Mouse (Mus musculus) stomach, postnatal 0 days (tissue): Measurements from ENCODE around the gene Bckdhb. TPM values are rescaled to one million over a fixed set of nuclear protein-coding genes. Genes with fewer than 3 reads are reported as not detected.
"Not testable (repeated sequence)": the region's sequence is repeated elsewhere in the genome, so short reads cannot be mapped to it uniquely, and the experiment has no call there.

Source experiments
- ATAC-seq: fragments of 200-750 bp; cut with Nextera tagmentation; 2 replicates; pipeline ENCODE4 v1.8.0; 2017; ENCODE audit not compliant: low FRiP score, low TSS enrichment
- DNase-seq: peaks from one replicate; pipeline ENCODE4 v3.0.0-alpha.2; 2016; ENCODE audit warnings: low spot score
- H3K27ac ChIP-seq: fragments of 300-500 bp; sonication (generic); replicated peaks from 2 replicates; pipeline ENCODE4 v1.5.1; 2014; ENCODE audit warnings: mild to moderate bottlenecking, control low read depth
- H3K27me3 ChIP-seq: fragments of 300-500 bp; sonication (generic); 2 replicates; pipeline ENCODE4 v1.6.1; 2014; ENCODE audit warnings: low read length; ENCODE audit not compliant: control insufficient read depth, insufficient read depth
- H3K36me3 ChIP-seq: fragments of 300-500 bp; sonication (generic); 2 replicates; pipeline ENCODE4 v1.6.1; 2014; ENCODE audit warnings: low read length, mixed read lengths; ENCODE audit not compliant: control insufficient read depth, insufficient read depth
- H3K4me1 ChIP-seq: fragments of 300-500 bp; sonication (generic); replicated peaks from 2 replicates; pipeline ENCODE4 v1.6.1; 2014; ENCODE audit warnings: antibody characterized with exemption; ENCODE audit not compliant: control insufficient read depth, insufficient read depth
- H3K4me2 ChIP-seq: fragments of 300-500 bp; sonication (generic); replicated peaks from 2 replicates; pipeline ENCODE4 v1.6.1; 2014; ENCODE audit warnings: low read depth, mild to moderate bottlenecking, control low read depth, moderate library complexity
- H3K4me3 ChIP-seq: fragments of 300-500 bp; sonication (generic); 2 replicates; pipeline ENCODE4 v1.5.1; 2014; ENCODE audit warnings: low read depth, low read length, control low read depth
- H3K9ac ChIP-seq: fragments of 300-500 bp; sonication (generic); 2 replicates; pipeline ENCODE4 v1.6.1; 2014; ENCODE audit warnings: mild to moderate bottlenecking, low read length, control low read depth, mixed read lengths
- H3K9me3 ChIP-seq: fragments of 300-500 bp; sonication (generic); 2 replicates; pipeline ENCODE4 v1.6.1; 2016; ENCODE audit warnings: low read length; ENCODE audit not compliant: control insufficient read depth
- CTCF ChIP-seq: IDR thresholded peaks from 2 replicates; pipeline ENCODE4 v1.5.1; 2016; ENCODE audit warnings: antibody characterized with exemption, low read depth, mild to moderate bottlenecking, moderate library complexity
- EP300 ChIP-seq: optimal IDR thresholded peaks from 2 replicates; pipeline ENCODE3; 2016; ENCODE audit warnings: antibody characterized with exemption
- WGBS: fragments of 180-500 bp; shearing (Covaris S2); extraction: QIAGEN DNeasy Blood & Tissue Kit; methylation state at CpG from one replicate; pipeline ENCODE4 v1.1.7; 2014; 5-methylcytosine and 5-hydroxymethylcytosine counted together
- polyA plus RNA-seq: library from polyadenylated mRNA; unstranded; fragments of >200 nt; fragmentation: Nextera tagmentation; extraction: Ambion mirVana; gene quantifications from 2 replicates; pipeline ENCODE4 v1.2.1, GENCODE M21; 2015

Gene Bckdhb
- polyA plus RNA-seq, 1 experiment from 2014 or later = 25.2 TPM

GRCm38 (mm10) chr9:83924356-83924755 lies 589 bp upstream of the Bckdhb start:
- 85% methylated on average over 5 of the region's 5 CpGs for WGBS
- no peak overlapping the region for H3K9ac ChIP-seq

GRCm38 (mm10) chr9:83925688-83926041 lies 720 bp downstream of the Bckdhb start:
- Histone ChIP-seq H3K36me3 (no peaks in the 10 kb centered on the region), H3K9ac (peak overlapping the region; percentile 65), H3K27ac (no peak overlapping the region), H3K4me3 (peak overlapping the region; percentile 69), H3K4me2 (peak overlapping the region; percentile 82), H3K9me3 (no peaks in the 10 kb centered on the region), H3K4me1 (peaks cover 2% of the 10 kb centered on the region; the same call in 1 of the 2 replicates), H3K27me3 (no peaks in the 10 kb centered on the region)
- TF ChIP-seq EP300 (no peak), CTCF (no peak)
- 54% methylated on average over 4 of the region's 4 CpGs for WGBS
- DNase-seq (no peak), ATAC-seq (no peak)

More at GRCm38 (mm10) chr9:83924356-83924755, 589 bp upstream of the Bckdhb start:
- peaks cover 2% of the 10 kb centered on the region; the same call in 1 of the 2 replicates for H3K4me1 ChIP-seq
- H3K4me3 ChIP-seq = peak overlapping the region; percentile 69
- ATAC-seq (no peak), DNase-seq (no peak)
- TF ChIP-seq CTCF = no peak
- TF ChIP-seq EP300 = no peak
- H3K27me3 ChIP-seq = no peaks in the 10 kb centered on the region
- H3K9me3 ChIP-seq = no peaks in the 10 kb centered on the region
- H3K4me2 ChIP-seq = peak overlapping the region; percentile 82
- no peak overlapping the region for H3K27ac ChIP-seq
- H3K36me3 ChIP-seq = no peaks in the 10 kb centered on the region

GRCm38 (mm10) chr9:83926302-83926701 lies 1.4 kb downstream of the Bckdhb start:
- Histone ChIP-seq H3K27me3 (no peaks in the 10 kb centered on the region), H3K9ac (no peak overlapping the region), H3K4me1 (peaks cover 2% of the 10 kb centered on the region; the same call in 1 of the 2 replicates), H3K27ac (no peak overlapping the region), H3K9me3 (no peaks in the 10 kb centered on the region), H3K4me2 (no peak overlapping the region), H3K4me3 (no peak overlapping the region), H3K36me3 (no peaks in the 10 kb centered on the region)
- no peak for TF ChIP-seq CTCF
- TF ChIP-seq EP300 = no peak
- ATAC-seq (no peak), DNase-seq (no peak)
- WGBS = 72% methylated on average over 5 of the region's 5 CpGs

- not testable (repeated sequence) for H3K9ac ChIP-seq, H3K9me3 ChIP-seq, H3K4me2 ChIP-seq, H3K27ac ChIP-seq, H3K4me3 ChIP-seq, H3K27me3 ChIP-seq, H3K4me1 ChIP-seq, DNase-seq, ATAC-seq, H3K36me3 ChIP-seq
These were observed 14.6 kb downstream of the Bckdhb start for GRCm38 (mm10) chr9:83939501-83939900.

- H3K27ac ChIP-seq = no peak overlapping the region
- H3K4me3 ChIP-seq = no peak overlapping the region
- no peaks in the 10 kb centered on the region for H3K4me1 ChIP-seq
- no peaks in the 10 kb centered on the region for H3K36me3 ChIP-seq
- 96% methylated on average over 3 of the region's 3 CpGs for WGBS
- H3K4me2 ChIP-seq = no peak overlapping the region
- DNase-seq (no peak), ATAC-seq (no peak)
- no peak overlapping the region for H3K9ac ChIP-seq
- TF ChIP-seq CTCF (no peak), EP300 (no peak)
- no peaks in the 10 kb centered on the region for H3K9me3 ChIP-seq
- H3K27me3 ChIP-seq = no peaks in the 10 kb centered on the region
These were observed 15.1 kb downstream of the Bckdhb start for GRCm38 (mm10) chr9:83940016-83940415.

- H3K27ac ChIP-seq = no peak overlapping the region
- TF ChIP-seq EP300 (no peak), CTCF (no peak)
- no peak overlapping the region for H3K9ac ChIP-seq
- ATAC-seq (no peak), DNase-seq (no peak)
- H3K4me2 ChIP-seq = no peak overlapping the region
- H3K27me3 ChIP-seq = no peaks in the 10 kb centered on the region
- no peaks in the 10 kb centered on the region for H3K4me1 ChIP-seq
- H3K9me3 ChIP-seq = no peaks in the 10 kb centered on the region
- H3K4me3 ChIP-seq = no peak overlapping the region
- H3K36me3 ChIP-seq = no peaks in the 10 kb centered on the region
- WGBS = 75% methylated on average over 9 of the region's 9 CpGs
These were observed 15.8 kb downstream of the Bckdhb start for GRCm38 (mm10) chr9:83940537-83941363.
